Mouse (Mus musculus): ENCODE data around the gene Med27.

DNA sequence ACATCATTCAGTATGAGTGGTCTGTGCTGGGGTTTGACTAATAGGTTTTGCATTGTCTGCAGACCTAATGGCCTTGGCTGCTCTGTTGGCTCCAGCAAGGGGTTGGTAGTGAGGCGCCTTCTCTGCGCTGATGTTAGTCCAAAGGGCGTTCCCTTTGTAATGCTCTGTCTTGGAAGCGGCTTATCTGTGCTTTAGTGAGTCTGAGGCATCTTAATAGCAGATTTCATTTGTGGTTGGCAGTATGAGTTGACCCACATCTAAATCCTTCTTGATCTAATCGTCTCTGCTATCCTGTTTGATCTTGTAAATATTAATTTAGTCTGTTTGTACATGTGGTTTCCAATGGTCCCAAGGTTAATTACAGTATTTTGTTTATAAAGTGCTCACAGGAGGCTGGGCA is 25.6 kb downstream of the Med27 start:
- TF ChIP-seq CTCF (IDR thresholded peaks at IDR 0.05; ENCODE audit: control insufficient read depth, insufficient read depth, low read length) (no peak), POLR2A (IDR thresholded peaks at IDR 0.05; ENCODE audit: borderline replicate concordance, control insufficient read depth, low read depth, low read length) (no peak)
